Mouse (Mus musculus): Measurements from ENCODE around the gene Dtd1. TPM values are rescaled to one million over a fixed set of nuclear protein-coding genes. Genes with fewer than 3 reads are reported as not detected.

Gene Dtd1
- polyA plus RNA-seq, 1 experiment from 2014 or later = 31.6 TPM

- no peak for ATAC-seq (replicated peaks; ENCODE audit: extremely low read depth, insufficient read depth, low FRiP score)
- Histone ChIP-seq H3K27ac (ENCODE audit: low read length) (no peak overlapping the region), H3K4me1 (ENCODE audit: control insufficient read depth, insufficient read depth, low read length) (no peaks in the 10 kb centered on the region), H3K9ac (ENCODE audit: low read length) (no peak overlapping the region), H3K9me3 (replicated peaks; ENCODE audit: control insufficient read depth, low read length) (no peaks in the 10 kb centered on the region), H3K4me3 (ENCODE audit: low read length) (no peak overlapping the region), H3K4me2 (ENCODE audit: low read depth, low read length) (no peak overlapping the region), H3K36me3 (ENCODE audit: control insufficient read depth, insufficient read depth) (no peaks in the 10 kb centered on the region), H3K27me3 (ENCODE audit: control insufficient read depth, insufficient read depth, low read length) (no peaks in the 10 kb centered on the region)
- WGBS = 85% methylated on average over 7 of the region's 7 CpGs
Observed at GRCm38 (mm10) chr2:144779263-144779662, 179.6 kb downstream of the Dtd1 start.

- Histone ChIP-seq H3K9me3 (replicated peaks; ENCODE audit: control insufficient read depth, low read length) (no peaks in the 10 kb centered on the region), H3K4me1 (ENCODE audit: control insufficient read depth, insufficient read depth, low read length) (no peaks in the 10 kb centered on the region), H3K27ac (ENCODE audit: low read length) (no peak overlapping the region), H3K4me2 (ENCODE audit: low read depth, low read length) (no peak overlapping the region), H3K36me3 (ENCODE audit: control insufficient read depth, insufficient read depth) (no peaks in the 10 kb centered on the region), H3K27me3 (ENCODE audit: control insufficient read depth, insufficient read depth, low read length) (no peaks in the 10 kb centered on the region), H3K4me3 (ENCODE audit: low read length) (no peak overlapping the region), H3K9ac (ENCODE audit: low read length) (no peak overlapping the region)
- WGBS = 16% methylated on average over 5 of the region's 5 CpGs
- ATAC-seq (replicated peaks; ENCODE audit: extremely low read depth, insufficient read depth, low FRiP score) = no peak
Observed at GRCm38 (mm10) chr2:144780731-144781130, 181.0 kb downstream of the Dtd1 start.

- Histone ChIP-seq H3K36me3 (ENCODE audit: control insufficient read depth, insufficient read depth) (no peaks in the 10 kb centered on the region), H3K27ac (ENCODE audit: low read length) (no peak overlapping the region), H3K27me3 (ENCODE audit: control insufficient read depth, insufficient read depth, low read length) (no peaks in the 10 kb centered on the region), H3K9ac (ENCODE audit: low read length) (no peak overlapping the region), H3K4me1 (ENCODE audit: control insufficient read depth, insufficient read depth, low read length) (no peaks in the 10 kb centered on the region), H3K4me2 (ENCODE audit: low read depth, low read length) (no peak overlapping the region), H3K9me3 (replicated peaks; ENCODE audit: control insufficient read depth, low read length) (no peaks in the 10 kb centered on the region), H3K4me3 (ENCODE audit: low read length) (no peak overlapping the region)
- ATAC-seq (replicated peaks; ENCODE audit: extremely low read depth, insufficient read depth, low FRiP score) = no peak
- 50% methylated on average over 3 of the region's 3 CpGs for WGBS
Observed at GRCm38 (mm10) chr2:144781871-144782270, 182.2 kb downstream of the Dtd1 start.

GRCm38 (mm10) chr2:144782481-144782880, 182.8 kb downstream of the Dtd1 start:
- Histone ChIP-seq H3K27ac (ENCODE audit: low read length) (no peak overlapping the region), H3K4me3 (ENCODE audit: low read length) (no peak overlapping the region), H3K4me1 (ENCODE audit: control insufficient read depth, insufficient read depth, low read length) (no peaks in the 10 kb centered on the region), H3K36me3 (ENCODE audit: control insufficient read depth, insufficient read depth) (no peaks in the 10 kb centered on the region), H3K27me3 (ENCODE audit: control insufficient read depth, insufficient read depth, low read length) (no peaks in the 10 kb centered on the region), H3K4me2 (ENCODE audit: low read depth, low read length) (no peak overlapping the region), H3K9ac (ENCODE audit: low read length) (no peak overlapping the region), H3K9me3 (replicated peaks; ENCODE audit: control insufficient read depth, low read length) (no peaks in the 10 kb centered on the region)
- 57% methylated on average over 4 of the region's 4 CpGs for WGBS
- no peak for ATAC-seq (replicated peaks; ENCODE audit: extremely low read depth, insufficient read depth, low FRiP score)

- no peak for ATAC-seq (replicated peaks; ENCODE audit: extremely low read depth, insufficient read depth, low FRiP score)
- H3K36me3 ChIP-seq (ENCODE audit: control insufficient read depth, insufficient read depth) = no peaks in the 10 kb centered on the region
- H3K4me3 ChIP-seq (ENCODE audit: low read length) = no peak overlapping the region
- no peak overlapping the region for H3K9ac ChIP-seq (ENCODE audit: low read length)
- H3K27ac ChIP-seq (ENCODE audit: low read length) = no peak overlapping the region
- H3K4me1 ChIP-seq (ENCODE audit: control insufficient read depth, insufficient read depth, low read length) = no peaks in the 10 kb centered on the region
- no peaks in the 10 kb centered on the region for H3K27me3 ChIP-seq (ENCODE audit: control insufficient read depth, insufficient read depth, low read length)
- 76% methylated on average over 1 of the region's 1 CpGs for WGBS
- no peaks in the 10 kb centered on the region for H3K9me3 ChIP-seq (replicated peaks; ENCODE audit: control insufficient read depth, low read length)
- no peak overlapping the region for H3K4me2 ChIP-seq (ENCODE audit: low read depth, low read length)
Observed at GRCm38 (mm10) chr2:144783190-144783589, 183.5 kb downstream of the Dtd1 start.

GRCm38 (mm10) chr2:144783831-144784230, 184.1 kb downstream of the Dtd1 start:
- WGBS = 86% methylated on average over 6 of the region's 6 CpGs

GRCm38 (mm10) chr2:144791671-144792294, 192.1 kb downstream of the Dtd1 start:
- no peak for ATAC-seq (replicated peaks; ENCODE audit: extremely low read depth, insufficient read depth, low FRiP score)
- Histone ChIP-seq H3K4me2 (ENCODE audit: low read depth, low read length) (no peak overlapping the region), H3K9ac (ENCODE audit: low read length) (no peak overlapping the region), H3K9me3 (replicated peaks; ENCODE audit: control insufficient read depth, low read length) (no peaks in the 10 kb centered on the region; the same call in 1 of the 2 replicates), H3K4me3 (ENCODE audit: low read length) (no peak overlapping the region), H3K27me3 (ENCODE audit: control insufficient read depth, insufficient read depth, low read length) (no peaks in the 10 kb centered on the region), H3K36me3 (ENCODE audit: control insufficient read depth, insufficient read depth) (no peaks in the 10 kb centered on the region), H3K27ac (ENCODE audit: low read length) (no peak overlapping the region), H3K4me1 (ENCODE audit: control insufficient read depth, insufficient read depth, low read length) (no peaks in the 10 kb centered on the region)
- WGBS = 69% methylated on average over 14 of the region's 14 CpGs

More at GRCm38 (mm10) chr2:144783831-144784230, 184.1 kb downstream of the Dtd1 start:
- H3K4me3 ChIP-seq (ENCODE audit: low read length) = no peak overlapping the region
- no peak overlapping the region for H3K27ac ChIP-seq (ENCODE audit: low read length)
- H3K4me1 ChIP-seq (ENCODE audit: control insufficient read depth, insufficient read depth, low read length) = no peaks in the 10 kb centered on the region
- no peaks in the 10 kb centered on the region for H3K36me3 ChIP-seq (ENCODE audit: control insufficient read depth, insufficient read depth)
- no peak overlapping the region for H3K9ac ChIP-seq (ENCODE audit: low read length)
- no peaks in the 10 kb centered on the region for H3K27me3 ChIP-seq (ENCODE audit: control insufficient read depth, insufficient read depth, low read length)
- H3K9me3 ChIP-seq (replicated peaks; ENCODE audit: control insufficient read depth, low read length) = no peaks in the 10 kb centered on the region
- no peak for ATAC-seq (replicated peaks; ENCODE audit: extremely low read depth, insufficient read depth, low FRiP score)
- no peak overlapping the region for H3K4me2 ChIP-seq (ENCODE audit: low read depth, low read length)

- no peaks in the 10 kb centered on the region for H3K4me1 ChIP-seq (ENCODE audit: control insufficient read depth, insufficient read depth, low read length)
- H3K9me3 ChIP-seq (replicated peaks; ENCODE audit: control insufficient read depth, low read length) = no peaks in the 10 kb centered on the region
- H3K36me3 ChIP-seq (ENCODE audit: control insufficient read depth, insufficient read depth) = no peaks in the 10 kb centered on the region
- no peaks in the 10 kb centered on the region for H3K27me3 ChIP-seq (ENCODE audit: control insufficient read depth, insufficient read depth, low read length)
- no peak overlapping the region for H3K4me2 ChIP-seq (ENCODE audit: low read depth, low read length)
- WGBS = 35% methylated on average over 8 of the region's 8 CpGs
- ATAC-seq (replicated peaks; ENCODE audit: extremely low read depth, insufficient read depth, low FRiP score) = no peak
- no peak overlapping the region for H3K9ac ChIP-seq (ENCODE audit: low read length)
- no peak overlapping the region for H3K4me3 ChIP-seq (ENCODE audit: low read length)
- H3K27ac ChIP-seq (ENCODE audit: low read length) = no peak overlapping the region
Observed at GRCm38 (mm10) chr2:144797515-144797914, 197.8 kb downstream of the Dtd1 start.

- Histone ChIP-seq H3K27me3 (ENCODE audit: control insufficient read depth, insufficient read depth, low read length) (no peaks in the 10 kb centered on the region), H3K9me3 (replicated peaks; ENCODE audit: control insufficient read depth, low read length) (no peaks in the 10 kb centered on the region), H3K4me1 (ENCODE audit: control insufficient read depth, insufficient read depth, low read length) (no peaks in the 10 kb centered on the region), H3K27ac (ENCODE audit: low read length) (no peak overlapping the region), H3K9ac (ENCODE audit: low read length) (no peak overlapping the region), H3K4me2 (ENCODE audit: low read depth, low read length) (no peak overlapping the region), H3K36me3 (ENCODE audit: control insufficient read depth, insufficient read depth) (no peaks in the 10 kb centered on the region), H3K4me3 (ENCODE audit: low read length) (no peak overlapping the region)
- no peak for ATAC-seq (replicated peaks; ENCODE audit: extremely low read depth, insufficient read depth, low FRiP score)
- WGBS = 63% methylated on average over 15 of the region's 15 CpGs
Observed at GRCm38 (mm10) chr2:144807766-144808754, 208.4 kb downstream of the Dtd1 start.
